Mouse (Mus musculus): ENCODE measurements at regions not wholly inside any gene's neighbourhood (a gene's known extent, or its start where the extent isn't known, plus 50 kb on each side); places are given as distances from the start of the nearest gene placed in this dataset.

GRCm38 (mm10) chr13:60007593-60007992, 169.6 kb downstream of the Gas1 start:
- intact Hi-C loops (cut with DNase I): no loop called here
- Histone ChIP-seq H3K4me3 (no peak overlapping the region), H3K9ac (ENCODE audit: low read depth, low read length) (no peak overlapping the region), H3K36me3 (ENCODE audit: control insufficient read depth, insufficient read depth, low read length) (no peaks in the 10 kb centered on the region), H3K27me3 (ENCODE audit: control insufficient read depth, insufficient read depth, low read length) (no peaks in the 10 kb centered on the region), H3K27ac (peak overlapping the region; percentile 59), H3K4me1 (ENCODE audit: control insufficient read depth, insufficient read depth, low read length) (peaks cover 6% of the 10 kb centered on the region), H3K79me2 (replicated peaks; ENCODE audit: control insufficient read depth, insufficient read depth, low read length) (no peaks in the 10 kb centered on the region)
- TF ChIP-seq CTCF (IDR thresholded peaks at IDR 0.05) (no peak), EP300 (IDR thresholded peaks at IDR 0.05; ENCODE audit: insufficient read depth, low read depth, low read length) (no peak), POLR2A (IDR thresholded peaks at IDR 0.05; ENCODE audit: insufficient read depth, low read depth, low read length) (no peak)
- 29% methylated on average over 7 of the region's 7 CpGs for WGBS
- peak; percentile 39 to 55 for DNase-seq

- no peaks in the 10 kb centered on the region for H3K79me2 ChIP-seq (replicated peaks; ENCODE audit: control insufficient read depth, insufficient read depth, low read length)
- no peak for DNase-seq
- H3K27ac ChIP-seq: no peak overlapping the region
- intact Hi-C loops (cut with DNase I): no loop called here
- H3K9ac ChIP-seq (ENCODE audit: low read depth, low read length): no peak overlapping the region
- H3K4me3 ChIP-seq: no peak overlapping the region
- H3K27me3 ChIP-seq (ENCODE audit: control insufficient read depth, insufficient read depth, low read length): no peaks in the 10 kb centered on the region
- TF ChIP-seq EP300 (IDR thresholded peaks at IDR 0.05; ENCODE audit: insufficient read depth, low read depth, low read length): no peak
- TF ChIP-seq POLR2A (IDR thresholded peaks at IDR 0.05; ENCODE audit: insufficient read depth, low read depth, low read length): no peak
- TF ChIP-seq CTCF (IDR thresholded peaks at IDR 0.05): no peak
- peaks cover 4% of the 10 kb centered on the region for H3K4me1 ChIP-seq (ENCODE audit: control insufficient read depth, insufficient read depth, low read length)
- WGBS: 70% methylated on average over 4 of the region's 4 CpGs
- no peaks in the 10 kb centered on the region for H3K36me3 ChIP-seq (ENCODE audit: control insufficient read depth, insufficient read depth, low read length)
Measured at GRCm38 (mm10) chr13:60007031-60007430, 170.1 kb downstream of the Gas1 start.

- no peak for DNase-seq
- WGBS: 95% methylated on average over 2 of the region's 2 CpGs
- Histone ChIP-seq H3K27ac (no peak overlapping the region), H3K4me1 (ENCODE audit: control insufficient read depth, insufficient read depth, low read length) (peaks cover 4% of the 10 kb centered on the region), H3K4me3 (no peak overlapping the region), H3K79me2 (replicated peaks; ENCODE audit: control insufficient read depth, insufficient read depth, low read length) (no peaks in the 10 kb centered on the region), H3K27me3 (ENCODE audit: control insufficient read depth, insufficient read depth, low read length) (no peaks in the 10 kb centered on the region), H3K36me3 (ENCODE audit: control insufficient read depth, insufficient read depth, low read length) (no peaks in the 10 kb centered on the region), H3K9ac (ENCODE audit: low read depth, low read length) (no peak overlapping the region)
- TF ChIP-seq POLR2A (IDR thresholded peaks at IDR 0.05; ENCODE audit: insufficient read depth, low read depth, low read length) (no peak), CTCF (IDR thresholded peaks at IDR 0.05) (no peak)
- intact Hi-C loops (cut with DNase I): loop anchor here (5.0 kb wide), 1 partner anchor 47 kb away; no protein-coding TSS in a partner anchor
Measured at GRCm38 (mm10) chr13:60004611-60005010, 172.6 kb downstream of the Gas1 start.

GRCm38 (mm10) chr13:60002098-60002497, 175.1 kb downstream of the Gas1 start:
- Histone ChIP-seq H3K79me2 (replicated peaks; ENCODE audit: control insufficient read depth, insufficient read depth, low read length) (no peaks in the 10 kb centered on the region), H3K27me3 (ENCODE audit: control insufficient read depth, insufficient read depth, low read length) (no peaks in the 10 kb centered on the region), H3K27ac (no peak overlapping the region), H3K36me3 (ENCODE audit: control insufficient read depth, insufficient read depth, low read length) (no peaks in the 10 kb centered on the region), H3K4me1 (ENCODE audit: control insufficient read depth, insufficient read depth, low read length) (no peaks in the 10 kb centered on the region), H3K4me3 (no peak overlapping the region), H3K9ac (ENCODE audit: low read depth, low read length) (no peak overlapping the region)
- DNase-seq: no peak
- TF ChIP-seq POLR2A (IDR thresholded peaks at IDR 0.05; ENCODE audit: insufficient read depth, low read depth, low read length) (no peak), EP300 (IDR thresholded peaks at IDR 0.05; ENCODE audit: insufficient read depth, low read depth, low read length) (no peak), CTCF (IDR thresholded peaks at IDR 0.05) (no peak)
- intact Hi-C loops (cut with DNase I): loop anchor here (5.0 kb wide), 1 partner anchor 45 kb away; no protein-coding TSS in a partner anchor
- WGBS: 90% methylated on average over 8 of the region's 8 CpGs

- H3K79me2 ChIP-seq (replicated peaks; ENCODE audit: control insufficient read depth, insufficient read depth, low read length): no peaks in the 10 kb centered on the region
- TF ChIP-seq CTCF (IDR thresholded peaks at IDR 0.05): no peak
- no peak for TF ChIP-seq EP300 (IDR thresholded peaks at IDR 0.05; ENCODE audit: insufficient read depth, low read depth, low read length)
- TF ChIP-seq POLR2A (IDR thresholded peaks at IDR 0.05; ENCODE audit: insufficient read depth, low read depth, low read length): no peak
- H3K36me3 ChIP-seq (ENCODE audit: control insufficient read depth, insufficient read depth, low read length): no peaks in the 10 kb centered on the region
- no peaks in the 10 kb centered on the region for H3K4me1 ChIP-seq (ENCODE audit: control insufficient read depth, insufficient read depth, low read length)
- no peak overlapping the region for H3K27ac ChIP-seq
- intact Hi-C loops (cut with DNase I): loop anchor here (5.0 kb wide), 1 partner anchor 44 kb away; no protein-coding TSS in a partner anchor
- 83% methylated on average over 4 of the region's 4 CpGs for WGBS
- H3K9ac ChIP-seq (ENCODE audit: low read depth, low read length): no peak overlapping the region
- no peak overlapping the region for H3K4me3 ChIP-seq
- no peaks in the 10 kb centered on the region for H3K27me3 ChIP-seq (ENCODE audit: control insufficient read depth, insufficient read depth, low read length)
- DNase-seq: no peak
Measured at GRCm38 (mm10) chr13:60001637-60002036, 175.5 kb downstream of the Gas1 start.

- Histone ChIP-seq H3K4me1 (ENCODE audit: control insufficient read depth, insufficient read depth, low read length) (no peaks in the 10 kb centered on the region), H3K9ac (ENCODE audit: low read depth, low read length) (no peak overlapping the region), H3K79me2 (replicated peaks; ENCODE audit: control insufficient read depth, insufficient read depth, low read length) (no peaks in the 10 kb centered on the region), H3K36me3 (ENCODE audit: control insufficient read depth, insufficient read depth, low read length) (no peaks in the 10 kb centered on the region), H3K27me3 (ENCODE audit: control insufficient read depth, insufficient read depth, low read length) (no peaks in the 10 kb centered on the region), H3K27ac (no peak overlapping the region), H3K4me3 (no peak overlapping the region)
- 71% methylated on average over 8 of the region's 8 CpGs for WGBS
- no peak for DNase-seq
- intact Hi-C loops (cut with DNase I): loop anchor here (5.0 kb wide), 1 partner anchor 43 kb away; no protein-coding TSS in a partner anchor
- TF ChIP-seq EP300 (IDR thresholded peaks at IDR 0.05; ENCODE audit: insufficient read depth, low read depth, low read length): no peak
- no peak for TF ChIP-seq POLR2A (IDR thresholded peaks at IDR 0.05; ENCODE audit: insufficient read depth, low read depth, low read length)
- TF ChIP-seq CTCF (IDR thresholded peaks at IDR 0.05): no peak
Measured at GRCm38 (mm10) chr13:60000618-60001347, 176.4 kb downstream of the Gas1 start.

All from heart, adult 2 months (tissue).